Mouse (Mus musculus): ENCODE data around the gene Kif3c. TPM values are rescaled to one million over a fixed set of nuclear protein-coding genes. Genes with fewer than 3 reads are reported as not detected.

The Kif3c gene
- 4.5 TPM for polyA plus RNA-seq (2014; fragmentation: Illumina TruSeq; extraction: RNeasy Lipid Tissue Mini Kit (QIAGEN cat#74804); ENCODE audit: low read depth, low replicate concordance)

DNA sequence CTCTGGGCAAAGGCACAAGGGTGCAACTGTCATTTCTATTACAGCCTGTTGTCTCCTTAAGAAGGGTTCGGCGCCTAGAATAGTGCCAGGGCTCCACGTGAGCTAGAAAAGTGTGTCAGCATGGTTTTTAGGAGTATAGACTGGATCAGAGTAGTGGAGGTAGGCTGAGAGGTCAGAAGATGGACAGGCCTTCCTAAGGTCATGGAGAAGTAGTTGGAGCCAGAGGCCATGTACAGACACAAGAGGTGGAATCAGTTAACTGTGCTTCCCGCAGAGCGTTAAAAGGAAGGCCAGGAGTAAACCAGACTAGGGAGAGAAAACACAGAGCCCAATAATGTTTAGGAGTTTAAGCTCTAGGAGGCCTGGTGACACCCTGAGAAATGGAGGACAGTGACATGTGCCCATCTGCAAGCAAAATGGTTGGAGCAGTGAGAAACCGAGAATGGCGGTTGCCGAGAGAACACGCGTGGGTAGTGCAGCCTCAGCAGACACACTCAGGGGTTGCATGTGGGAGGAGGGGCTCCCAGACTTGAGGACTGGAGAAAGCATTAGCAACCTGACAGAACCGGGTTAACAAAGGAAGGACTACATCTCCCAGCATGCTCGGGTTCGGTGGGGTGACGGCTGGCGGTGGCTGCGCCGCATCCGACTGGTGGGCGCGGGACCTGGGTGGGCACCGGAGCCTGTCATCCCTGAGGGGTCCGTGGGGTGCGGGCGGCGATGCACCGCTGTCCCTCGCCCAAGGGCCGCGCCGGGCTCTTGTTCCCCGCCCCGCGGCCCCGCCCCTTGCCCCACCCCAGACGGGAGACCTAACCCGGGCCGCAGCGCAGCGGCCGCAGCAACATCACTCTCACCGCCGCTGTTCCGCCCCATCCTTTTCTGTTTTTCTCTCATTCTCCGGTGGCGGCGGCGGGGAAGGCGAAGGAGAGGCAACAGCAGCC lies at the start of gene Kif3c:
TSS of gene Kif3c (plus strand) at position 625 of the 941 bp plus-strand sequence.

GRCm38 (mm10) chr12:3426530-3427034 lies 61.6 kb downstream of the Kif3c start, which contains the start of gene Asxl2:
Gene Asxl2 (plus strand): TSS chr12:3426857.

Other genes starting within 250 kb of the Kif3c start
- gene Rab10, start 55.2 kb upstream of the Kif3c start, polyA plus RNA-seq (2014; fragmentation: Illumina TruSeq; extraction: RNeasy Lipid Tissue Mini Kit (QIAGEN cat#74804); ENCODE audit: low read depth, low replicate concordance) = 375 TPM
- gene Asxl2, start 61.7 kb downstream of the Kif3c start, polyA plus RNA-seq (2014; fragmentation: Illumina TruSeq; extraction: RNeasy Lipid Tissue Mini Kit (QIAGEN cat#74804); ENCODE audit: low read depth, low replicate concordance) = 47.0 TPM
- gene Dtnb, start 207.2 kb downstream of the Kif3c start, polyA plus RNA-seq (2014; fragmentation: Illumina TruSeq; extraction: RNeasy Lipid Tissue Mini Kit (QIAGEN cat#74804); ENCODE audit: low read depth, low replicate concordance) = 1.7 TPM